Mouse (Mus musculus) megakaryocyte progenitor cell, adult 5-6 weeks (primary cell): Measurements from ENCODE around the gene 2300009A05Rik. TPM values are rescaled to one million over a fixed set of nuclear protein-coding genes. Genes with fewer than 3 reads are reported as not detected.

Experiments
- ATAC-seq: replicated peaks from 2 replicates; pipeline ENCODE4 v1.8.0; 2016; ENCODE audit warnings: mild to moderate bottlenecking, moderate TSS enrichment, inconsistent platforms; ENCODE audit not compliant: poor library complexity
- total RNA-seq, 2 experiments: library from RNA; stranded (forward) in 1 of 2; stranded (reverse) in 1 of 2; fragments of 157-497, 149-512 nt in 1 of 2; fragments of 200-1000 nt in 1 of 2; gene quantifications; 2 replicates each; pipeline versions ENCODE4 v1.2.3 to v1.2.4; 2015 to 2017

2300009A05Rik gene
- total RNA-seq, 2 experiments from 2014 or later = 6.9 to 17.9 TPM

DNA sequence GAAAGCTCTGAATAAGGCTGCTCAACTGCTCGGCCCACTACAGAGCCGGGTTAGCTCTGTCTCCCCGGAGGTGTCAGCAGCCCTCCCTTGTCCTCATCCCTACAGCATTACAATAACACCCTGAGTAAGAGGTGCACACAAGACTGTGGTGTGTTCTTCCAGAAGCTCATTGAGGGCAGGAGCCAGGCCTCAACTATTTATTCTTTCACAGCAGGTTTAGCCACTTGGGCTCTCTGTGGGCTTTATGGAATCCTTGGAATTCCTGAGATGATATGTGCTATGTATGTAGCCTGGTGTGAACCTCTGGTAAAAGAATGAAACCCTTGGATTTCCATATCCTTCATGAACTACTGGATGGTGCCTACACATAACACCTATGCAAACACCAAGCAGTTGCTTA is 49.8 kb downstream of the 2300009A05Rik start:
- ATAC-seq = no peak

- ATAC-seq = no peak
Measured at GRCm38 (mm10) chr9:63348146-63348545, 50.9 kb downstream of the 2300009A05Rik start.

- peak; percentile 23; the same call in 1 of the 2 replicates for ATAC-seq
Measured at GRCm38 (mm10) chr9:63346029-63346428, 53.0 kb downstream of the 2300009A05Rik start.

Other genes starting within 250 kb of the 2300009A05Rik start
- 26.5 and 27.1 TPM in 2 replicates for gene Map2k5, start 21.3 kb downstream of the 2300009A05Rik start, total RNA-seq (2015)
- 15.7 and 23.4 TPM in 2 replicates for gene Map2k5, start 21.3 kb downstream of the 2300009A05Rik start, total RNA-seq (2017)
- not detected in 2 replicates for gene Iqch, start 203.2 kb upstream of the 2300009A05Rik start, total RNA-seq (2015)
- not detected in 2 replicates for gene Iqch, start 203.2 kb upstream of the 2300009A05Rik start, total RNA-seq (2017)
- gene Aagab, start 203.4 kb upstream of the 2300009A05Rik start, total RNA-seq (2015) = 16.0 and 18.0 TPM in 2 replicates
- 30.9 and 34.6 TPM in 2 replicates for gene Aagab, start 203.4 kb upstream of the 2300009A05Rik start, total RNA-seq (2017)